Mouse (Mus musculus): ENCODE results near the gene Gm7954. TPM values are rescaled to one million over a fixed set of nuclear protein-coding genes. Genes with fewer than 3 reads are reported as not detected.
"Not testable (repeated sequence)": the region's sequence is repeated elsewhere in the genome, so short reads cannot be mapped to it uniquely, and the experiment has no call there.

Gm7954 gene
- total RNA-seq (2014; fragmentation: Nextera tagmentation) (not detected in 2 replicates), total RNA-seq (2017) (not detected in 2 replicates)

GRCm38 (mm10) chr14:41453418-41453817, at the start of gene Gm7954:
Gm7954 (minus strand) TSS chr14:41453518.
- not testable (repeated sequence) for ATAC-seq (replicated peaks; ENCODE audit: low FRiP score, low TSS enrichment, poor library complexity, severe bottlenecking)

- ATAC-seq (replicated peaks; ENCODE audit: low FRiP score, low TSS enrichment, poor library complexity, severe bottlenecking) = not testable (repeated sequence)
These were observed 36.1 kb upstream of the Gm7954 start, which contains the start of gene Gm3486 for GRCm38 (mm10) chr14:41489385-41489784. Gm3486 (minus strand) TSS chr14:41489485.

GRCm38 (mm10) chr14:41425393-41426075, 27.8 kb downstream of the Gm7954 start:
- ATAC-seq (replicated peaks; ENCODE audit: low FRiP score, low TSS enrichment, poor library complexity, severe bottlenecking) = not testable (repeated sequence)

- ATAC-seq (replicated peaks; ENCODE audit: low FRiP score, low TSS enrichment, poor library complexity, severe bottlenecking) = not testable (repeated sequence)
These were observed 28.6 kb downstream of the Gm7954 start for GRCm38 (mm10) chr14:41424694-41425093.

GRCm38 (mm10) chr14:41408181-41408580, 45.1 kb downstream of the Gm7954 start, which contains the start of gene Gm6482:
Gm6482 (minus strand) TSS chr14:41408281.
- ATAC-seq (replicated peaks; ENCODE audit: low FRiP score, low TSS enrichment, poor library complexity, severe bottlenecking) = not testable (repeated sequence)

Other genes starting within 250 kb of the Gm7954 start
- gene Gm2832, start 174.7 kb downstream of the Gm7954 start, total RNA-seq (2014; fragmentation: Nextera tagmentation) = not detected in 2 replicates
- gene Gm2832, start 174.7 kb downstream of the Gm7954 start, total RNA-seq (2017) = not detected in 2 replicates
- not detected in 2 replicates for gene Gm5798, start 104.9 kb downstream of the Gm7954 start, total RNA-seq (2014; fragmentation: Nextera tagmentation)
- not detected in 2 replicates for gene Gm5798, start 104.9 kb downstream of the Gm7954 start, total RNA-seq (2017)
- gene Gm7945, start 67.1 kb downstream of the Gm7954 start, total RNA-seq (2014; fragmentation: Nextera tagmentation) = not detected in 2 replicates
- gene Gm7945, start 67.1 kb downstream of the Gm7954 start, total RNA-seq (2017) = not detected in 2 replicates
- gene Gm6482, start 45.2 kb downstream of the Gm7954 start, total RNA-seq (2014; fragmentation: Nextera tagmentation) = not detected in 2 replicates
- not detected in 2 replicates for gene Gm6482, start 45.2 kb downstream of the Gm7954 start, total RNA-seq (2017)
- gene Gm3486, start 36.0 kb upstream of the Gm7954 start, total RNA-seq (2014; fragmentation: Nextera tagmentation) = not detected in 2 replicates
- not detected in 2 replicates for gene Gm3486, start 36.0 kb upstream of the Gm7954 start, total RNA-seq (2017)
- gene Gm7970, start 102.1 kb upstream of the Gm7954 start, total RNA-seq (2014; fragmentation: Nextera tagmentation) = not detected in 2 replicates
- not detected in 2 replicates for gene Gm7970, start 102.1 kb upstream of the Gm7954 start, total RNA-seq (2017)
- not detected in 2 replicates for gene 1700049E17Rik2, start 119.7 kb upstream of the Gm7954 start, total RNA-seq (2014; fragmentation: Nextera tagmentation)
- gene 1700049E17Rik2, start 119.7 kb upstream of the Gm7954 start, total RNA-seq (2017) = not detected in 2 replicates
- not detected in 2 replicates for gene Gm3072, start 171.1 kb upstream of the Gm7954 start, total RNA-seq (2014; fragmentation: Nextera tagmentation)
- not detected in 2 replicates for gene Gm3072, start 171.1 kb upstream of the Gm7954 start, total RNA-seq (2017)
- gene Gm3676, start 193.0 kb upstream of the Gm7954 start, total RNA-seq (2014; fragmentation: Nextera tagmentation) = not detected in 2 replicates
- gene Gm3676, start 193.0 kb upstream of the Gm7954 start, total RNA-seq (2017) = not detected in 2 replicates
- gene Gm8068, start 248.4 kb upstream of the Gm7954 start, total RNA-seq (2014; fragmentation: Nextera tagmentation) = not detected in 2 replicates
- not detected in 2 replicates for gene Gm8068, start 248.4 kb upstream of the Gm7954 start, total RNA-seq (2017)

Measured in megakaryocyte-erythroid progenitor cell, adult 5-6 weeks (primary cell).